Mouse (Mus musculus): ENCODE measurements around the gene Zfp652. TPM values are rescaled to one million over a fixed set of nuclear protein-coding genes. Genes with fewer than 3 reads are reported as not detected.

Gene Zfp652
- total RNA-seq, 2 experiments from 2014 or later: 8.8 to 16.7 TPM

- peak; percentile 41 for ATAC-seq (replicated peaks; ENCODE audit: low FRiP score, poor library complexity, severe bottlenecking)
Measured at GRCm38 (mm10) chr11:95826317-95827167, 114.1 kb downstream of the Zfp652 start.

- no peak for ATAC-seq (replicated peaks; ENCODE audit: low FRiP score, poor library complexity, severe bottlenecking)
Measured at GRCm38 (mm10) chr11:95827168-95827447, 114.6 kb downstream of the Zfp652 start.

GRCm38 (mm10) chr11:95827464-95828085, 115.1 kb downstream of the Zfp652 start:
- peak; percentile 23 for ATAC-seq (replicated peaks; ENCODE audit: low FRiP score, poor library complexity, severe bottlenecking)

GRCm38 (mm10) chr11:95828181-95828964, 115.9 kb downstream of the Zfp652 start:
- ATAC-seq (replicated peaks; ENCODE audit: low FRiP score, poor library complexity, severe bottlenecking): no peak

- ATAC-seq (replicated peaks; ENCODE audit: low FRiP score, poor library complexity, severe bottlenecking): no peak
Measured at GRCm38 (mm10) chr11:95829526-95830050, 117.1 kb downstream of the Zfp652 start.

GRCm38 (mm10) chr11:95830411-95831275, 118.2 kb downstream of the Zfp652 start:
- no peak for ATAC-seq (replicated peaks; ENCODE audit: low FRiP score, poor library complexity, severe bottlenecking)

- ATAC-seq (replicated peaks; ENCODE audit: low FRiP score, poor library complexity, severe bottlenecking): no peak
Measured at GRCm38 (mm10) chr11:95831276-95831619, 118.8 kb downstream of the Zfp652 start.

GRCm38 (mm10) chr11:95831641-95832040, 119.2 kb downstream of the Zfp652 start:
- no peak for ATAC-seq (replicated peaks; ENCODE audit: low FRiP score, poor library complexity, severe bottlenecking)

- no peak for ATAC-seq (replicated peaks; ENCODE audit: low FRiP score, poor library complexity, severe bottlenecking)
Measured at GRCm38 (mm10) chr11:95832129-95833005, 119.9 kb downstream of the Zfp652 start.

GRCm38 (mm10) chr11:95833006-95833570, 120.6 kb downstream of the Zfp652 start:
- ATAC-seq (replicated peaks; ENCODE audit: low FRiP score, poor library complexity, severe bottlenecking): no peak

- ATAC-seq (replicated peaks; ENCODE audit: low FRiP score, poor library complexity, severe bottlenecking): peak; percentile 8; the same call in 1 of the 2 replicates
Measured at GRCm38 (mm10) chr11:95833631-95834142, 121.2 kb downstream of the Zfp652 start.

GRCm38 (mm10) chr11:95834143-95834667, 121.7 kb downstream of the Zfp652 start:
- ATAC-seq (replicated peaks; ENCODE audit: low FRiP score, poor library complexity, severe bottlenecking): no peak

GRCm38 (mm10) chr11:95834742-95835710, 122.6 kb downstream of the Zfp652 start:
- no peak for ATAC-seq (replicated peaks; ENCODE audit: low FRiP score, poor library complexity, severe bottlenecking)

GRCm38 (mm10) chr11:95835832-95836231, 123.4 kb downstream of the Zfp652 start:
- no peak for ATAC-seq (replicated peaks; ENCODE audit: low FRiP score, poor library complexity, severe bottlenecking)

GRCm38 (mm10) chr11:95836433-95836832, 124.0 kb downstream of the Zfp652 start:
- no peak for ATAC-seq (replicated peaks; ENCODE audit: low FRiP score, poor library complexity, severe bottlenecking)

- ATAC-seq (replicated peaks; ENCODE audit: low FRiP score, poor library complexity, severe bottlenecking): no peak
Measured at GRCm38 (mm10) chr11:95837059-95837458, 124.6 kb downstream of the Zfp652 start, which contains the start of gene Gngt2. Gene Gngt2, plus strand, starts transcription at chr11:95837216.

GRCm38 (mm10) chr11:95838598-95838997, 126.1 kb downstream of the Zfp652 start:
- no peak for ATAC-seq (replicated peaks; ENCODE audit: low FRiP score, poor library complexity, severe bottlenecking)

Measured in erythroblast, adult 5-6 weeks (primary cell).